Mouse (Mus musculus): ENCODE data around the gene Ubxn10. TPM values are rescaled to one million over a fixed set of nuclear protein-coding genes. Genes with fewer than 3 reads are reported as not detected.

Ubxn10 gene
- polyA plus RNA-seq, 1 experiment from 2014 or later: 1.3 TPM

DNA sequence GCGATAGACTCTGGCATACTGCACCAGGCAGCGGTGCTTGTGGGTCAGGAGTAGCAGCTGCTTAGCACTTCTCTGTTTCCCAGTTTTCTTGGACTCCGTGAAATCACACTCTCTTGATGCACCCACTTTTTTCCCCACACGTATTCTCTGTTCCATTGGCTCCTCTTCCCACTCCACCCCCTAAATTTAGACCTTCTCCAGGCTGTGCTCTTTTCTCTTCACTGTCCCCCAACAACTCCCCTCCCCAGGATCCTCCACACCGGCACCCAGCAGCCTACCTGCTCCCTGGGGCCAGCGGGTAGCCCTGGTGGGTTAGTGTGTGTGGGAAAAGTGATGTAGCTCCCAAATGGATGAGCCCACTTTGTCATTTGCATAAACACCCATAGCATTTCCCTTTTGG lies 51.2 kb downstream of the Ubxn10 start:
- Histone ChIP-seq H3K9ac (ENCODE audit: low read depth, low read length) (no peak overlapping the region), H3K4me3 (ENCODE audit: low read length) (no peak overlapping the region), H3K36me3 (ENCODE audit: control insufficient read depth, insufficient read depth, low read length) (no peaks in the 10 kb centered on the region), H3K27me3 (replicated peaks; ENCODE audit: control insufficient read depth, insufficient read depth, low read length) (peaks cover 17% of the 10 kb centered on the region), H3K4me2 (ENCODE audit: low read depth, low read length) (no peak overlapping the region), H3K4me1 (ENCODE audit: control insufficient read depth, insufficient read depth, low read length) (no peaks in the 10 kb centered on the region), H3K9me3 (ENCODE audit: control insufficient read depth, low read length) (no peaks in the 10 kb centered on the region), H3K27ac (ENCODE audit: low read length) (no peak overlapping the region)
- 74% methylated on average over 6 of the region's 6 CpGs for WGBS
- no peak for ATAC-seq

DNA sequence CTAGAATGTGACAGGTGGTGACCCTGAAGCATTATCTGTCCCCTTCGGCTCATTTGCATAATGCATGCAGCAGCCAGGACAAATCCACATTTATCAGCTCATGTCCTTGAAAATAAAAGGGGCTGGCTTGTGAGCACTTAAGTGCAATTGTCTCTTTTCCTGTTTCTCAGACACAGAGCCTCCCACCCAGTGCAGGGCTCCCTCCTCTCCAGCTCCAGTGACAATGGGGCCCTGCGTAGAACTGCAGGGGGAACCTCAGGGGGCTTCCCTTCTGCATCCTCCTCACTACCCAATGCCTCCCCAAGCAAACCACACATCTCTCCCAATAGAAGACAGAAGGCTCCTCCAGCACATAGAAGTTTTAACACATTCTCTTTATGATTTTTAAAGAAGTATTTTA lies 54.2 kb downstream of the Ubxn10 start:
- no peaks in the 10 kb centered on the region for H3K9me3 ChIP-seq (ENCODE audit: control insufficient read depth, low read length)
- H3K4me1 ChIP-seq (ENCODE audit: control insufficient read depth, insufficient read depth, low read length): no peaks in the 10 kb centered on the region
- 63% methylated on average over 2 of the region's 2 CpGs for WGBS
- H3K4me3 ChIP-seq (ENCODE audit: low read length): no peak overlapping the region
- no peaks in the 10 kb centered on the region for H3K27me3 ChIP-seq (replicated peaks; ENCODE audit: control insufficient read depth, insufficient read depth, low read length)
- no peak overlapping the region for H3K4me2 ChIP-seq (ENCODE audit: low read depth, low read length)
- H3K9ac ChIP-seq (ENCODE audit: low read depth, low read length): no peak overlapping the region
- ATAC-seq: no peak
- no peak overlapping the region for H3K27ac ChIP-seq (ENCODE audit: low read length)
- no peaks in the 10 kb centered on the region for H3K36me3 ChIP-seq (ENCODE audit: control insufficient read depth, insufficient read depth, low read length)

DNA sequence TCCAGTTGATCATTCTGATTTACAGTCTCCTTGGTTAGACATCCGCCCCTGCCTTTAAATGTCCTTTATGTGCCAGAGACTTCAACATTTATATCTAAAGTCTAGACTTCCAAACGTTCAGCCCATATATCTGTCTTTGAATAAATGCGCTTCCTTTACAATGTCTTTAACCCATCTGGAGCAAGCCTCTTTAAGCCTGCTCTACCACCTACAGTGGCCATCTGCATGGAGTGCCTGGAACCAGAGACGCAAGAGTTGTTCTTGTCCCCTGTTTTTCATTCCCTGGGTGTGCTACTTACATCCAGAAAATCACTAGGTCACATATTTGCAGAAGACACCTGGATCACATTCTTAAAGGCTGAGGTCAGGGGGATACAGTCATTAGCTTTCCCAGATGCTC lies 56.8 kb downstream of the Ubxn10 start:
- H3K27me3 ChIP-seq (replicated peaks; ENCODE audit: control insufficient read depth, insufficient read depth, low read length): no peaks in the 10 kb centered on the region
- no peak overlapping the region for H3K4me2 ChIP-seq (ENCODE audit: low read depth, low read length)
- no peak overlapping the region for H3K27ac ChIP-seq (ENCODE audit: low read length)
- 0 out of 2 replicates have a peak, but pooled peaks cover 3% of the 10 kb centered on the region for H3K4me1 ChIP-seq (ENCODE audit: control insufficient read depth, insufficient read depth, low read length)
- H3K4me3 ChIP-seq (ENCODE audit: low read length): no peak overlapping the region
- H3K36me3 ChIP-seq (ENCODE audit: control insufficient read depth, insufficient read depth, low read length): no peaks in the 10 kb centered on the region
- 70% methylated on average over 4 of the region's 4 CpGs for WGBS
- no peaks in the 10 kb centered on the region for H3K9me3 ChIP-seq (ENCODE audit: control insufficient read depth, low read length)
- no peak for ATAC-seq
- no peak overlapping the region for H3K9ac ChIP-seq (ENCODE audit: low read depth, low read length)

DNA sequence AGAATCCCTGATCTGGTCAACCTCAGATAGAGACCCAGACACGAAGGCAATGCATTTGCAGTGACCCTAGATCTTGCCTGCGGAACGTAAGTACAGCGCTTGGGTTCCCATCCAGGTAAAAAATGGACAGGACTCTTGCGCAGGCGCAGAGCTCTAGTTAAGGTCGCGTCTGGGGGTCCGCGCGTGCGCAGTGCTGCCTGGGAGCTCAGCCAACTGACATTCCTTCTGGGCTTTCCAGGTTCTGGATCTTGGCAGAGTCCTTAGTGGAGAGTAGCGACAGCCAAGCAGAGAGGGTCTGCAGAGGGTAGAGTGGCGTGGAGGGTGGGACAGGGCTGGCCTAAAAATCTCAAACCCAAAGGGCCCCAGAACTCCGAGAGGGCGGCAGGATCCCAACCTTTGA lies 59.4 kb downstream of the Ubxn10 start:
- no peaks in the 10 kb centered on the region for H3K36me3 ChIP-seq (ENCODE audit: control insufficient read depth, insufficient read depth, low read length)
- H3K4me2 ChIP-seq (ENCODE audit: low read depth, low read length): no peak overlapping the region
- no peaks in the 10 kb centered on the region for H3K9me3 ChIP-seq (ENCODE audit: control insufficient read depth, low read length)
- ATAC-seq: no peak
- no peak overlapping the region for H3K9ac ChIP-seq (ENCODE audit: low read depth, low read length)
- WGBS: 20% methylated on average over 16 of the region's 16 CpGs
- no peak overlapping the region for H3K27ac ChIP-seq (ENCODE audit: low read length)
- H3K4me1 ChIP-seq (ENCODE audit: control insufficient read depth, insufficient read depth, low read length): 0 out of 2 replicates have a peak, but pooled peaks cover 3% of the 10 kb centered on the region
- H3K4me3 ChIP-seq (ENCODE audit: low read length): no peak overlapping the region
- no peaks in the 10 kb centered on the region for H3K27me3 ChIP-seq (replicated peaks; ENCODE audit: control insufficient read depth, insufficient read depth, low read length)

DNA sequence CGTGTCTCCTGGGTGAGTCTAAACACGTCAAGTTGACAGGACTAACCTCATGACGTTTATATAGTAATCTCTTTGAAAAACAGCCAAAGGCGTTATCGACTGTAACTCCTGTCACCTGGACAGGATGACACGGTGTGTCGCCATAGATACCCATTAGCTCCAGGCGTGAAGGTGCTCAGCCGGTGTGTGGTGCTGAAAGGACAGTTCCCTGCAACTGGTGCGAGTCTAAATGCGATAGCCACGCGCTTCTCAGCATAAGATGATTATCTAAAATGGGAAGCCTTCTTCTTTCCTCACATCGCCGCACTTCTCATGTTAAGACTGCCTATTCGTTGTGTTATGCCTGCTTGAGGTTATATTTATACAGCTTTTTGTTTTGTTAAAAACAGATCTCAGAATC lies 60.5 kb downstream of the Ubxn10 start:
- no peaks in the 10 kb centered on the region for H3K27me3 ChIP-seq (replicated peaks; ENCODE audit: control insufficient read depth, insufficient read depth, low read length)
- no peak overlapping the region for H3K4me3 ChIP-seq (ENCODE audit: low read length)
- H3K4me1 ChIP-seq (ENCODE audit: control insufficient read depth, insufficient read depth, low read length): 0 out of 2 replicates have a peak, but pooled peaks cover 3% of the 10 kb centered on the region
- no peaks in the 10 kb centered on the region for H3K36me3 ChIP-seq (ENCODE audit: control insufficient read depth, insufficient read depth, low read length)
- H3K4me2 ChIP-seq (ENCODE audit: low read depth, low read length): no peak overlapping the region
- 10% methylated on average over 16 of the region's 16 CpGs for WGBS
- H3K9me3 ChIP-seq (ENCODE audit: control insufficient read depth, low read length): no peaks in the 10 kb centered on the region
- ATAC-seq: no peak
- no peak overlapping the region for H3K27ac ChIP-seq (ENCODE audit: low read length)
- no peak overlapping the region for H3K9ac ChIP-seq (ENCODE audit: low read depth, low read length)

DNA sequence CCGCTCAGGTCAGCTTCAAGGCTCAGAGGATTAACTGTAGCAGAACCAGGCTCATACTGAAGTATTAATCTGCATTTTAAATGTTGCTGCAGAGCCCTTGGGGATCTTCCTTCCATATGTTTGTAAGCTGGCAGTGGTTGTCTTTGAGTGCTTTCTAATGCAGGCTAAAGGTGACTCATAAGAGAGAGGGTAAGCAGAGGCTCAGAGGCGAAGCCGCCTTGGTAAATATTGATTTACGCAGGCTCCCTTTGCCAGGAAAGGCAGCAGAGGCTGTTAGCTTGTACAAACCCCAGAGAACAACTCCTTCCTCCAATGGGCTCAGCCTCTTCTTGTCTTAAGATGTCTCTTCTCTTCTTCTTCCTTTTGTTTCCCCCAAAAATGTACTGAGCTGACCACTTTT lies 64.8 kb downstream of the Ubxn10 start:
- Histone ChIP-seq H3K36me3 (ENCODE audit: control insufficient read depth, insufficient read depth, low read length) (no peaks in the 10 kb centered on the region), H3K9me3 (ENCODE audit: control insufficient read depth, low read length) (no peaks in the 10 kb centered on the region), H3K27ac (ENCODE audit: low read length) (no peak overlapping the region), H3K27me3 (replicated peaks; ENCODE audit: control insufficient read depth, insufficient read depth, low read length) (no peaks in the 10 kb centered on the region), H3K4me2 (ENCODE audit: low read depth, low read length) (no peak overlapping the region), H3K4me1 (ENCODE audit: control insufficient read depth, insufficient read depth, low read length) (peaks cover 3% of the 10 kb centered on the region; the same call in 1 of the 2 replicates), H3K9ac (ENCODE audit: low read depth, low read length) (no peak overlapping the region), H3K4me3 (ENCODE audit: low read length) (no peak overlapping the region)
- no peak for ATAC-seq
- WGBS: 43% methylated on average over 4 of the region's 4 CpGs

DNA sequence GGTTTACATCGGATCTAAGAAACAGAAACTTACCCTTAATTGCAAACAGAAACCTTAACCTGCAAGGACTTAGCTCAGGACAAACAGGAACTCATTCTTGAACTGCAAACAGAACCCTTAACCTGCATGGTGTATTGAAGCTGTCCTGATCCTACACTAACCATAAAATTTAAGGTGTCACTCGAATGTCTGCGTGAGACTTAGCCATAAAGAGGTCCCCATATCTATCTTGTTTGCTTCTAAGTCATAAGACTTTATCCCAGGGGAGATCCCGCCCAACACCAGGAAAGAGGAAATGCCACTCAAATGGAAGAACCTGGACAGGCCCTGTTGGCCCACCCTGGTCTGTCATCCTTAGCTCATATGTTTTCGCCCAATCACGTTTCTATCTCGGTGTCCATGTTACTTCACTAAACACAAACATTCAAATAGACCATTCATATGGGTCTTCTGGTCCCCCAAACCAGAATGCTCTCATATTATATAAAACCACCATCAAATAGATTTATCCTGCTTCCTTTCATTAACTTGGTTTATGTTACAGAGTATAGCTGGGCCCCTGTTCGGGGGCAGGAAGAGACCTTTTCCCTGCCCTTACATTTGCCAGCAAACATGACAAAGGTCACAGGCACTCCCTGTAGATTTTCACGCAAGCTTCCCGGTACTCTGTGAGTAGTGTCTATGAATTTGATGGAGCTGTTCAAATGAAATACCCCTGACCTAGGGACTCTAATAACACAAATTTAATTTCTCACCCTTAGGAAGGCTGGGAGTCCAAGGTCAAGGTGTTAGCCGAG lies 66.7 kb downstream of the Ubxn10 start:
- Histone ChIP-seq H3K9me3 (ENCODE audit: control insufficient read depth, low read length) (no peaks in the 10 kb centered on the region), H3K27ac (ENCODE audit: low read length) (peak overlapping the region; percentile 71), H3K9ac (ENCODE audit: low read depth, low read length) (no peak overlapping the region), H3K36me3 (ENCODE audit: control insufficient read depth, insufficient read depth, low read length) (no peaks in the 10 kb centered on the region), H3K4me1 (ENCODE audit: control insufficient read depth, insufficient read depth, low read length) (peaks cover 3% of the 10 kb centered on the region; the same call in 1 of the 2 replicates), H3K4me3 (ENCODE audit: low read length) (no peak overlapping the region), H3K27me3 (replicated peaks; ENCODE audit: control insufficient read depth, insufficient read depth, low read length) (no peaks in the 10 kb centered on the region), H3K4me2 (ENCODE audit: low read depth, low read length) (no peak overlapping the region)
- WGBS: 54% methylated on average over 11 of the region's 11 CpGs
- ATAC-seq: peak; percentile 89

DNA sequence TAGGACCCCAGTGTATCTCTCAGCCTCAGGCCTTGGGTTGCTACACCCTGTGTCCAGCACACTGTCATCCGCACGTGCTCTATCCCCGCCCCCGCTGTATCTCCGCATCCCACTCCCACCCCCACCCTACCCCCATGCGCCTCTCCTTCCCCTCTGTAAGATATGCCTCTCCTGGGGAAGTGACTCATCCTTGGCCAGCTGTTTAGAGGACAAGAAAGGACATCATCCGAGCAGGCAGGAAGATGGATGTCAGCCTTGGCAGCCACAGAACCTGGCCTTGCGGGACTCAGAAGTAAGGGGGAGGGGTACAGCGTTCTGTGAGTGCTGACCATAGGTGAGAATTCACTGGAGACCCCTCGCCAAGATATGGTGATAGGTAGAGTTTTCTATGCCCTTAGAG lies 70.4 kb downstream of the Ubxn10 start:
- no peak for ATAC-seq
- peaks cover 3% of the 10 kb centered on the region; the same call in 1 of the 2 replicates for H3K4me1 ChIP-seq (ENCODE audit: control insufficient read depth, insufficient read depth, low read length)
- no peak overlapping the region for H3K9ac ChIP-seq (ENCODE audit: low read depth, low read length)
- no peaks in the 10 kb centered on the region for H3K36me3 ChIP-seq (ENCODE audit: control insufficient read depth, insufficient read depth, low read length)
- H3K4me3 ChIP-seq (ENCODE audit: low read length): no peak overlapping the region
- H3K27ac ChIP-seq (ENCODE audit: low read length): no peak overlapping the region
- no peak overlapping the region for H3K4me2 ChIP-seq (ENCODE audit: low read depth, low read length)
- H3K9me3 ChIP-seq (ENCODE audit: control insufficient read depth, low read length): no peaks in the 10 kb centered on the region
- no peaks in the 10 kb centered on the region for H3K27me3 ChIP-seq (replicated peaks; ENCODE audit: control insufficient read depth, insufficient read depth, low read length)
- 65% methylated on average over 10 of the region's 10 CpGs for WGBS

DNA sequence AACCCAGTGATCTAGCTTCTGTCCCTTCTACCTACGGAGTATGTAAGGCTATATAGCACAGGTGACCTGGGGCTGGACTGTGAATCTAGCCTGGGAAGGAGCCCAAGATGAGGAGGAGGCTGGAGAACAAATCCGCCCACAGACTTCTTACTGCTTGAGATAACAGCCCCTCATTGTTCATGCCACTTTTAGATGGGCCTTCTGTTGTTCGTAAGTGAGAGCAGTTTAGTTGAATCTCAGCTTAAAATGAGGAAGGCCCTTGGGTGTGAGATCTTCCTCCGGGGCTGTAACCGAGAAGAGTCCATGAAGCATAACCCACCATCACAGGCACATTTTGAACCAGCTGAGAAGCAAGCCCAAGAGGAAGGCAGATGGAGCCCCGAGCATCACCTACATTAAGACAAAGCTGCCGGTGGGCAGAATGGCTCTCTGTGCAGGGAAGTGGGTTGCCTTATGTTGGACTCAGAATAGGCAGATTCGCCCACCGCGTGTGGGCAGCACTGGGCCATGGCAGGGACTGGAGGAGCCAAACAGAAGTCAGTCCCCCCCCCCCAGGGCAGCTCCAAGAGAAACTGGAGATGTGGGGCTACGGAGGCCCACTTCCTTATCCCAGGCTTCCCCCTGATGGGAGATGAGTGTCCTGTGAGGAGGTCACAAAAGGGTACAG lies 76.9 kb downstream of the Ubxn10 start:
- Histone ChIP-seq H3K9me3 (ENCODE audit: control insufficient read depth, low read length) (no peaks in the 10 kb centered on the region), H3K27me3 (replicated peaks; ENCODE audit: control insufficient read depth, insufficient read depth, low read length) (no peaks in the 10 kb centered on the region), H3K36me3 (ENCODE audit: control insufficient read depth, insufficient read depth, low read length) (no peaks in the 10 kb centered on the region), H3K4me2 (ENCODE audit: low read depth, low read length) (no peak overlapping the region), H3K4me3 (ENCODE audit: low read length) (no peak overlapping the region), H3K4me1 (ENCODE audit: control insufficient read depth, insufficient read depth, low read length) (no peaks in the 10 kb centered on the region), H3K27ac (ENCODE audit: low read length) (no peak overlapping the region), H3K9ac (ENCODE audit: low read depth, low read length) (no peak overlapping the region)
- ATAC-seq: no peak
- 76% methylated on average over 11 of the region's 11 CpGs for WGBS

All from intestine, embryonic 16.5 days (tissue).